Mouse (Mus musculus) neural tube, embryonic 11.5 days (tissue): ENCODE measurements at regions not wholly inside any gene's neighbourhood (a gene's known extent, or its start where the extent isn't known, plus 50 kb on each side); places are given as distances from the start of the nearest gene placed in this dataset.

Experiments used
- ATAC-seq: fragments of 200-750 bp; cut with Nextera tagmentation; 2 replicates; pipeline ENCODE4 v1.8.0; 2017; ENCODE audit warnings: moderate number of reproducible peaks, mild to moderate bottlenecking, moderate TSS enrichment, moderate library complexity; ENCODE audit not compliant: insufficient read depth, low FRiP score, low TSS enrichment
- DNase-seq: peaks from one replicate; pipeline ENCODE4 v3.0.0-alpha.2; 2015; ENCODE audit warnings: low spot score
- H3K27ac ChIP-seq: fragments of 300-500 bp; sonication (generic); 2 replicates; pipeline ENCODE4 v1.5.1; 2014; ENCODE audit warnings: low read depth, mild to moderate bottlenecking, low read length
- H3K27me3 ChIP-seq: fragments of 300-500 bp; sonication (generic); 2 replicates; pipeline ENCODE4 v1.6.1; 2014; ENCODE audit warnings: mild to moderate bottlenecking, low read length, mixed read lengths; ENCODE audit not compliant: control insufficient read depth, insufficient read depth
- H3K36me3 ChIP-seq: fragments of 300-500 bp; sonication (generic); 2 replicates; pipeline ENCODE4 v1.6.1; 2014; ENCODE audit warnings: mild to moderate bottlenecking, low read length, moderate library complexity, mixed read lengths; ENCODE audit not compliant: control insufficient read depth, insufficient read depth
- H3K4me1 ChIP-seq: fragments of 300-500 bp; sonication (generic); 2 replicates; pipeline ENCODE4 v1.6.1; 2014; ENCODE audit warnings: low read length, mixed read lengths; ENCODE audit not compliant: control insufficient read depth, insufficient read depth
- H3K4me2 ChIP-seq: fragments of 300-500 bp; sonication (generic); 2 replicates; pipeline ENCODE4 v1.6.1; 2014; ENCODE audit warnings: low read depth, mild to moderate bottlenecking, moderate library complexity
- H3K4me3 ChIP-seq: fragments of 300-500 bp; sonication (generic); 2 replicates; pipeline ENCODE4 v1.5.1; 2014; ENCODE audit warnings: low read depth, low read length
- H3K9ac ChIP-seq: fragments of 300-500 bp; sonication (generic); 2 replicates; pipeline ENCODE4 v1.6.1; 2014; ENCODE audit warnings: mild to moderate bottlenecking, low read length
- H3K9me3 ChIP-seq: fragments of 300-500 bp; sonication (generic); 2 replicates; pipeline ENCODE4 v1.6.1; 2016; ENCODE audit warnings: low read length; ENCODE audit not compliant: control insufficient read depth
- WGBS: fragments of 180-500 bp; shearing (Covaris S2); extraction: QIAGEN DNeasy Blood & Tissue Kit; methylation state at CpG from one replicate; pipeline ENCODE4 v1.1.7; 2014; 5-methylcytosine and 5-hydroxymethylcytosine counted together

- ATAC-seq: no peak
- peak overlapping the region; percentile 72 for H3K4me2 ChIP-seq
- peak; percentile 34 for DNase-seq
- H3K36me3 ChIP-seq: no peaks in the 10 kb centered on the region
- H3K9ac ChIP-seq: peak overlapping the region; percentile 44; the same call in 1 of the 2 replicates
- H3K4me3 ChIP-seq: peak overlapping the region; percentile 31
- peaks cover 2% of the 10 kb centered on the region; the same call in 1 of the 2 replicates for H3K27me3 ChIP-seq
- WGBS: 4% methylated on average over 11 of the region's 11 CpGs
- no peak overlapping the region for H3K27ac ChIP-seq
- H3K9me3 ChIP-seq: no peaks in the 10 kb centered on the region
- H3K4me1 ChIP-seq: peaks cover 2% of the 10 kb centered on the region; the same call in 1 of the 2 replicates
Observed at GRCm38 (mm10) chr15:36373900-36374611, 633.5 kb downstream of the Zfp706 start.

GRCm38 (mm10) chr15:36373481-36373880 is 634.1 kb downstream of the Zfp706 start:
- H3K27ac ChIP-seq: no peak overlapping the region
- no peak overlapping the region for H3K4me3 ChIP-seq
- H3K9me3 ChIP-seq: no peaks in the 10 kb centered on the region
- no peak overlapping the region for H3K9ac ChIP-seq
- ATAC-seq (no peak), DNase-seq (no peak)
- H3K27me3 ChIP-seq: peaks cover 2% of the 10 kb centered on the region; the same call in 1 of the 2 replicates
- WGBS: 55% methylated on average over 3 of the region's 3 CpGs
- H3K4me2 ChIP-seq: no peak overlapping the region
- peaks cover 2% of the 10 kb centered on the region; the same call in 1 of the 2 replicates for H3K4me1 ChIP-seq
- H3K36me3 ChIP-seq: no peaks in the 10 kb centered on the region

- ATAC-seq (no peak), DNase-seq (no peak)
- H3K4me1 ChIP-seq: peaks cover 2% of the 10 kb centered on the region; the same call in 1 of the 2 replicates
- no peak overlapping the region for H3K4me2 ChIP-seq
- no peak overlapping the region for H3K9ac ChIP-seq
- no peaks in the 10 kb centered on the region for H3K9me3 ChIP-seq
- no peaks in the 10 kb centered on the region for H3K36me3 ChIP-seq
- peaks cover 2% of the 10 kb centered on the region; the same call in 1 of the 2 replicates for H3K27me3 ChIP-seq
- H3K4me3 ChIP-seq: no peak overlapping the region
- H3K27ac ChIP-seq: no peak overlapping the region
Observed at GRCm38 (mm10) chr15:36371382-36371781, 636.2 kb downstream of the Zfp706 start.

GRCm38 (mm10) chr15:36370906-36371305 is 636.7 kb downstream of the Zfp706 start:
- Histone ChIP-seq H3K9ac (no peak overlapping the region), H3K27ac (no peak overlapping the region), H3K4me3 (no peak overlapping the region), H3K9me3 (no peaks in the 10 kb centered on the region), H3K36me3 (no peaks in the 10 kb centered on the region), H3K4me2 (no peak overlapping the region), H3K4me1 (peaks cover 2% of the 10 kb centered on the region; the same call in 1 of the 2 replicates), H3K27me3 (peaks cover 2% of the 10 kb centered on the region; the same call in 1 of the 2 replicates)
- 79% methylated on average over 4 of the region's 4 CpGs for WGBS
- ATAC-seq: no peak
- no peak for DNase-seq

GRCm38 (mm10) chr15:36367296-36367695 is 640.3 kb downstream of the Zfp706 start:
- no peaks in the 10 kb centered on the region for H3K27me3 ChIP-seq
- ATAC-seq (no peak), DNase-seq (no peak)
- no peak overlapping the region for H3K27ac ChIP-seq
- no peak overlapping the region for H3K4me2 ChIP-seq
- H3K4me3 ChIP-seq: no peak overlapping the region
- H3K4me1 ChIP-seq: no peaks in the 10 kb centered on the region
- no peaks in the 10 kb centered on the region for H3K36me3 ChIP-seq
- H3K9ac ChIP-seq: no peak overlapping the region
- no peaks in the 10 kb centered on the region for H3K9me3 ChIP-seq

GRCm38 (mm10) chr15:36364757-36365156 is 642.8 kb downstream of the Zfp706 start:
- ATAC-seq: no peak
- H3K9me3 ChIP-seq: no peaks in the 10 kb centered on the region

GRCm38 (mm10) chr15:36364062-36364461 is 643.5 kb downstream of the Zfp706 start:
- no peaks in the 10 kb centered on the region for H3K36me3 ChIP-seq

More at GRCm38 (mm10) chr15:36364757-36365156, 642.8 kb downstream of the Zfp706 start:
- Histone ChIP-seq H3K36me3 (no peaks in the 10 kb centered on the region), H3K9ac (no peak overlapping the region), H3K27ac (no peak overlapping the region), H3K27me3 (no peaks in the 10 kb centered on the region), H3K4me1 (0 out of 2 replicates have a peak, but pooled peaks cover 4% of the 10 kb centered on the region), H3K4me2 (no peak overlapping the region), H3K4me3 (no peak overlapping the region)
- no peak for DNase-seq

GRCm38 (mm10) chr15:36362911-36363565 is 644.5 kb downstream of the Zfp706 start:
- WGBS: 70% methylated on average over 4 of the region's 4 CpGs
- Histone ChIP-seq H3K4me3 (no peak overlapping the region), H3K9me3 (no peaks in the 10 kb centered on the region), H3K4me2 (no peak overlapping the region), H3K4me1 (0 out of 2 replicates have a peak, but pooled peaks cover 4% of the 10 kb centered on the region), H3K27ac (no peak overlapping the region), H3K36me3 (no peaks in the 10 kb centered on the region), H3K27me3 (no peaks in the 10 kb centered on the region), H3K9ac (no peak overlapping the region)
- DNase-seq (no peak), ATAC-seq (no peak)

More at GRCm38 (mm10) chr15:36364062-36364461, 643.5 kb downstream of the Zfp706 start:
- 84% methylated on average over 5 of the region's 5 CpGs for WGBS
- DNase-seq: no peak
- Histone ChIP-seq H3K4me1 (0 out of 2 replicates have a peak, but pooled peaks cover 4% of the 10 kb centered on the region), H3K27me3 (no peaks in the 10 kb centered on the region), H3K27ac (no peak overlapping the region), H3K4me3 (no peak overlapping the region), H3K9ac (no peak overlapping the region), H3K4me2 (no peak overlapping the region), H3K9me3 (no peaks in the 10 kb centered on the region)
- no peak for ATAC-seq
